ENCODE assay signal across 35 mouse cellular contexts in genomic region chr11:23372032-23372431, GRCm38 (mm10).
"Had no signal": no experiment of that assay in that cellular context is flagged by ENCODE, and none has a peak within 500 bp of the region (broad histone marks: within the 10 kb centered on the region; RNA-seq: fewer than 3 reads in every experiment).

No protein-coding gene starts in this region.

- H3K27ac ChIP-seq: heart, embryonic 10.5 days; heart, embryonic 13.5 days; heart, embryonic 15.5 days; hindbrain, embryonic 10.5 days; hindbrain, embryonic 12.5 days; hindbrain, embryonic 13.5 days; hindbrain, embryonic 14.5 days; hindbrain, embryonic 15.5 days; hindbrain, postnatal 0 days; intestine, embryonic 15.5 days; kidney, embryonic 15.5 days; kidney, postnatal 0 days; layer of hippocampus, adult 2 months had no signal

- H3K9me3 ChIP-seq: heart, embryonic 10.5 days; heart, embryonic 12.5 days; heart, embryonic 13.5 days; heart, embryonic 15.5 days; hindbrain, embryonic 10.5 days; hindbrain, embryonic 12.5 days; hindbrain, embryonic 13.5 days; hindbrain, embryonic 15.5 days; intestine, embryonic 15.5 days; kidney, embryonic 15.5 days had no signal

- H3K4me1 ChIP-seq: heart, embryonic 10.5 days; heart, embryonic 12.5 days; heart, embryonic 13.5 days; heart, embryonic 15.5 days; hindbrain, embryonic 10.5 days; hindbrain, embryonic 12.5 days; hindbrain, embryonic 13.5 days; hindbrain, embryonic 15.5 days; intestine, embryonic 15.5 days; kidney, embryonic 15.5 days had no signal

- ATAC-seq: hindbrain, embryonic 16.5 days; hindbrain, postnatal 0 days; inflammation-experienced regulatory T-cells, adult 6 months; intestine, embryonic 15.5 days; intestine, embryonic 16.5 days; intestine, postnatal 0 days had no signal

- H3K4me2 ChIP-seq: heart, embryonic 11.5 days; heart, embryonic 12.5 days; heart, embryonic 13.5 days; heart, embryonic 15.5 days; hindbrain, embryonic 12.5 days; hindbrain, embryonic 13.5 days; hindbrain, embryonic 14.5 days; hindbrain, embryonic 15.5 days; intestine, embryonic 15.5 days; kidney, embryonic 15.5 days had no signal

- H3K27me3 ChIP-seq: heart, embryonic 12.5 days; heart, embryonic 13.5 days; heart, embryonic 15.5 days; hindbrain, embryonic 12.5 days; hindbrain, embryonic 13.5 days; hindbrain, embryonic 15.5 days; intestine, embryonic 15.5 days; kidney, embryonic 15.5 days had no signal

- DNase-seq: heart, postnatal 10 days; heart, postnatal 14 days; heart, postnatal 36 days; heart, postnatal 4 days; kidney, adult 11 months; kidney, adult 18-20 months; kidney, adult 2 months; kidney, adult 8-10 months; kidney, adult 9 months; kidney, postnatal 10 days; kidney, postnatal 14 days; kidney, postnatal 25 days; kidney, postnatal 36 days; kidney, postnatal 4 days; layer of hippocampus, adult 9-11 months; layer of hippocampus, postnatal 36 days had no signal

- H3K4me3 ChIP-seq: heart, embryonic 10.5 days; heart, embryonic 12.5 days; heart, embryonic 13.5 days; heart, embryonic 15.5 days; hindbrain, embryonic 10.5 days; hindbrain, embryonic 12.5 days; hindbrain, embryonic 13.5 days; hindbrain, embryonic 15.5 days; intestine, embryonic 15.5 days; kidney, embryonic 15.5 days; layer of hippocampus, adult 2 months had no signal

- H3K9ac ChIP-seq: heart, embryonic 12.5 days; heart, embryonic 13.5 days; heart, embryonic 15.5 days; hindbrain, embryonic 12.5 days; hindbrain, embryonic 13.5 days; hindbrain, embryonic 14.5 days; hindbrain, embryonic 15.5 days; intestine, embryonic 15.5 days; kidney, embryonic 15.5 days had no signal
